Mouse (Mus musculus) urinary bladder, postnatal 36 days (tissue): Measurements from ENCODE around the gene Pex11b.
"Not testable (repeated sequence)": the region's sequence is repeated elsewhere in the genome, so short reads cannot be mapped to it uniquely, and the experiment has no call there.

Experiments
- DNase-seq, 2 experiments: peaks; one replicate each; pipeline ENCODE4 v3.0.0; 2022; ENCODE audit warnings: low spot score in 2 of 2, mixed read lengths in 1 of 2

Gene Pex11b

GRCm38 (mm10) chr3:96675171-96675570 is 40.0 kb downstream of the Pex11b start:
- no peak for DNase-seq

GRCm38 (mm10) chr3:96675690-96676089 is 40.5 kb downstream of the Pex11b start:
- no peak for DNase-seq

GRCm38 (mm10) chr3:96678456-96678855 is 43.3 kb downstream of the Pex11b start:
- DNase-seq, result no peak

GRCm38 (mm10) chr3:96679159-96679674 is 44.0 kb downstream of the Pex11b start:
- peak; percentile 59 to 62 for DNase-seq

GRCm38 (mm10) chr3:96680269-96680956 is 45.2 kb downstream of the Pex11b start:
- no peak for DNase-seq

GRCm38 (mm10) chr3:96683496-96683895 is 48.3 kb downstream of the Pex11b start:
- no peak for DNase-seq

GRCm38 (mm10) chr3:96684151-96684821 is 49.1 kb downstream of the Pex11b start:
- DNase-seq, result no peak

- no peak for DNase-seq
Measured at GRCm38 (mm10) chr3:96684822-96685156, 49.6 kb downstream of the Pex11b start.

GRCm38 (mm10) chr3:96686057-96686456 is 50.9 kb downstream of the Pex11b start:
- not testable (repeated sequence) for DNase-seq

- no peak for DNase-seq
Measured at GRCm38 (mm10) chr3:96688854-96689253, 53.7 kb downstream of the Pex11b start.

GRCm38 (mm10) chr3:96690298-96690697 is 55.1 kb downstream of the Pex11b start:
- DNase-seq, result no peak

- DNase-seq, result no peak
Measured at GRCm38 (mm10) chr3:96692506-96692905, 57.3 kb downstream of the Pex11b start.

GRCm38 (mm10) chr3:96693579-96693978 is 58.4 kb downstream of the Pex11b start:
- no peak for DNase-seq
